Mouse (Mus musculus) CH12.LX (cell line): ENCODE data around the gene Kmt5b. TPM values are rescaled to one million over a fixed set of nuclear protein-coding genes. Genes with fewer than 3 reads are reported as not detected.

ENCODE experiments used
- DNase-seq: peaks from one replicate; pipeline ENCODE4 v3.0.0-alpha.2; 2013; ENCODE audit errors: extremely low read depth
- H3K27ac ChIP-seq: 2 replicates; pipeline ENCODE4 v1.5.1; 2012; ENCODE audit warnings: low read depth, mild to moderate bottlenecking, control low read depth, moderate library complexity; ENCODE audit not compliant: insufficient read depth
- H3K27me3 ChIP-seq: replicated peaks from 2 replicates; pipeline ENCODE3; 2012; ENCODE audit warnings: inconsistent platforms
- H3K36me3 ChIP-seq, 2 experiments: replicated peaks in 1 of 2; 2 replicates each; pipeline versions ENCODE3 to v1.6.1; 2012; ENCODE audit warnings: inconsistent platforms in 1 of 2, low read length in 1 of 2, mild to moderate bottlenecking in 1 of 2, mixed read lengths in 1 of 2, moderate library complexity in 1 of 2; ENCODE audit not compliant: control insufficient read depth in 1 of 2, insufficient read depth in 1 of 2
- H3K4me1 ChIP-seq, 2 experiments: 2 replicates each; pipeline ENCODE4 v1.6.1; 2012; ENCODE audit warnings: inconsistent platforms in 1 of 2, moderate library complexity in 1 of 2; ENCODE audit not compliant: insufficient read depth in 2 of 2, control insufficient read depth in 1 of 2
- H3K4me2 ChIP-seq: 2 replicates; pipeline ENCODE4 v1.6.1; 2012; ENCODE audit warnings: low read depth, mild to moderate bottlenecking, control low read depth; ENCODE audit not compliant: poor library complexity, insufficient read depth, severe bottlenecking
- H3K4me3 ChIP-seq, 3 experiments: fragments of 150-350 bp in 1 of 3; sonication (generic) in 1 of 3; replicated peaks in 1 of 3; 2 replicates each; pipeline versions ENCODE3 to v1.5.1; 2011 to 2012; ENCODE audit warnings: low read depth in 2 of 3, low read length in 2 of 3, mild to moderate bottlenecking in 2 of 3, moderate library complexity in 2 of 3, control low read depth in 1 of 3, improper control_type of control experiment in 1 of 3, inconsistent platforms in 1 of 3, mixed read lengths in 1 of 3; ENCODE audit not compliant: poor library complexity in 1 of 3
- H3K79me2 ChIP-seq: replicated peaks from 2 replicates; pipeline ENCODE4 v1.6.1; 2012; ENCODE audit warnings: mild to moderate bottlenecking, moderate library complexity; ENCODE audit not compliant: control insufficient read depth, poor library complexity, insufficient read depth, severe bottlenecking; ENCODE audit errors: extremely low read depth
- H3K9ac ChIP-seq: 2 replicates; pipeline ENCODE4 v1.6.1; 2012; ENCODE audit warnings: low read depth, mild to moderate bottlenecking, control low read depth, moderate library complexity; ENCODE audit not compliant: insufficient read depth
- H3K9me3 ChIP-seq: replicated peaks from 2 replicates; pipeline ENCODE3; 2012; ENCODE audit warnings: low read length, inconsistent platforms, mixed read lengths
- BHLHE40 ChIP-seq: IDR thresholded peaks from 2 replicates; pipeline ENCODE4 v1.6.1; 2011; ENCODE audit warnings: mild to moderate bottlenecking, low read depth, low read length, improper control_type of control experiment
- CHD1 ChIP-seq: IDR thresholded peaks from 2 replicates; pipeline ENCODE4 v1.6.1; 2012; ENCODE audit warnings: low read depth, low read length, improper control_type of control experiment, inconsistent platforms
- CTCF ChIP-seq, 2 experiments: IDR thresholded peaks in 1 of 2; conservative IDR thresholded peaks in 1 of 2; 2 replicates each; pipeline ENCODE4 v1.5.1; 2011 to 2012; ENCODE audit warnings: low read depth in 2 of 2, low read length in 2 of 2, improper control_type of control experiment in 1 of 2, inconsistent platforms in 1 of 2, mild to moderate bottlenecking in 1 of 2, moderate library complexity in 1 of 2
- ELF1 ChIP-seq: IDR thresholded peaks from 2 replicates; pipeline ENCODE4 v1.6.1; 2014; ENCODE audit warnings: low read depth, mild to moderate bottlenecking, inconsistent platforms, low read length, improper control_type of control experiment
- EP300 ChIP-seq: IDR thresholded peaks from 2 replicates; pipeline ENCODE4 v1.6.1; 2011; ENCODE audit warnings: low read length, improper control_type of control experiment
- ETS1 ChIP-seq: conservative IDR thresholded peaks from 2 replicates; pipeline ENCODE4 v1.6.1; 2012; ENCODE audit warnings: low read depth, mild to moderate bottlenecking, inconsistent platforms, low read length, improper control_type of control experiment, moderate library complexity
- GABPA ChIP-seq: IDR thresholded peaks from 2 replicates; pipeline ENCODE4 v1.6.1; 2012; ENCODE audit warnings: low read depth, low read length, improper control_type of control experiment, inconsistent platforms; ENCODE audit not compliant: insufficient replicate concordance
- JUND ChIP-seq: conservative IDR thresholded peaks from 2 replicates; pipeline ENCODE4 v1.6.1; 2011; ENCODE audit warnings: low read depth, low read length, improper control_type of control experiment
- KAT2A ChIP-seq: IDR thresholded peaks from 2 replicates; pipeline ENCODE4 v1.6.1; 2012; ENCODE audit warnings: low read length, improper control_type of control experiment, inconsistent platforms; ENCODE audit not compliant: insufficient replicate concordance
- MAFK ChIP-seq: IDR thresholded peaks from 2 replicates; pipeline ENCODE4 v1.6.1; 2011; ENCODE audit warnings: low read length, improper control_type of control experiment; ENCODE audit not compliant: insufficient replicate concordance
- MAX ChIP-seq: IDR thresholded peaks from 2 replicates; pipeline ENCODE4 v1.6.1; 2011; ENCODE audit warnings: low read length, improper control_type of control experiment
- MAZ ChIP-seq: IDR thresholded peaks from 2 replicates; pipeline ENCODE4 v1.6.1; 2012; ENCODE audit warnings: low read depth, mild to moderate bottlenecking, inconsistent platforms, low read length, improper control_type of control experiment, moderate library complexity
- MXI1 ChIP-seq: IDR thresholded peaks from 2 replicates; pipeline ENCODE4 v1.6.1; 2011; ENCODE audit warnings: mild to moderate bottlenecking, low read depth, low read length, improper control_type of control experiment
- MYC ChIP-seq: IDR thresholded peaks from 2 replicates; pipeline ENCODE4 v1.6.1; 2011; ENCODE audit warnings: low read depth, mild to moderate bottlenecking, improper control_type of control experiment, low read length
- PAX5 ChIP-seq: IDR thresholded peaks from 2 replicates; pipeline ENCODE4 v1.6.1; 2012; ENCODE audit warnings: low read length, inconsistent platforms, mixed read lengths
- RAD21 ChIP-seq: IDR thresholded peaks from 2 replicates; pipeline ENCODE4 v1.6.1; 2011; ENCODE audit warnings: low read depth, mild to moderate bottlenecking, low read length, improper control_type of control experiment, moderate library complexity
- RCOR1 ChIP-seq: conservative IDR thresholded peaks from 2 replicates; pipeline ENCODE4 v1.6.1; 2012; ENCODE audit warnings: low read depth, mild to moderate bottlenecking, inconsistent platforms, low read length, improper control_type of control experiment
- SMC3 ChIP-seq: IDR thresholded peaks from 2 replicates; pipeline ENCODE4 v1.6.1; 2011; ENCODE audit warnings: low read depth, low read length, improper control_type of control experiment
- TBP ChIP-seq: conservative IDR thresholded peaks from 2 replicates; pipeline ENCODE4 v1.6.1; 2011; ENCODE audit warnings: low read depth, low read length, improper control_type of control experiment
- TCF12 ChIP-seq: IDR thresholded peaks from 2 replicates; pipeline ENCODE4 v1.6.1; 2014; ENCODE audit warnings: low read depth, mild to moderate bottlenecking, inconsistent platforms, low read length, improper control_type of control experiment
- UBTF ChIP-seq: IDR thresholded peaks from 2 replicates; pipeline ENCODE4 v1.6.1; 2012; ENCODE audit warnings: low read depth, mild to moderate bottlenecking, inconsistent platforms, low read length, improper control_type of control experiment, moderate library complexity
- USF1 ChIP-seq: IDR thresholded peaks from 2 replicates; pipeline ENCODE4 v1.6.1; 2014; ENCODE audit warnings: low read depth, mild to moderate bottlenecking, inconsistent platforms, low read length, improper control_type of control experiment
- ZC3H11A ChIP-seq: IDR thresholded peaks from 2 replicates; pipeline ENCODE4 v1.6.1; 2012; ENCODE audit warnings: low read depth, mild to moderate bottlenecking, inconsistent platforms, low read length, improper control_type of control experiment
- ZNF384 ChIP-seq: IDR thresholded peaks from 2 replicates; pipeline ENCODE4 v1.6.1; 2012; ENCODE audit warnings: low read depth, low read length, improper control_type of control experiment, inconsistent platforms
- dilution Hi-C: fragments of 300-500 bp; cut with MboI; formaldehyde crosslinking; loops from 2 replicates; pipeline ENCODE4 v1.14.3; 2020; ENCODE audit warnings: low sequenced_read_pairs; ENCODE audit not compliant: extremely low pct_unique_long_range_greater_than_20kb, extremely low pct_ligation_motif_present
- in situ Hi-C: fragments of 300-500 bp; cut with MboI; formaldehyde crosslinking; loops from 3 replicates; pipeline ENCODE4 v1.14.3; 2019; ENCODE audit warnings: low sequenced_read_pairs, low pct_ligation_motif_present, low pct_unique_long_range_greater_than_20kb, mixed read lengths
- polyA plus RNA-seq: library from polyadenylated mRNA; unstranded; fragments of >175 nt; gene quantifications from 2 replicates; pipeline ENCODE4 v1.2.1, GENCODE M21; 2012; ENCODE audit warnings: low read depth; ENCODE audit not compliant: insufficient read length
- total RNA-seq, 2 experiments: library from RNA; depleted of rRNA; stranded (reverse); fragments of 300-350 nt in 1 of 2; fragments of >200 nt in 1 of 2; gene quantifications; 2 replicates each; pipeline ENCODE4 v1.2.3; 2012 to 2014

Kmt5b gene
- total and polyA plus RNA-seq, 3 experiments: 10.9 to 16.6 (median 13.9) TPM

DNA sequence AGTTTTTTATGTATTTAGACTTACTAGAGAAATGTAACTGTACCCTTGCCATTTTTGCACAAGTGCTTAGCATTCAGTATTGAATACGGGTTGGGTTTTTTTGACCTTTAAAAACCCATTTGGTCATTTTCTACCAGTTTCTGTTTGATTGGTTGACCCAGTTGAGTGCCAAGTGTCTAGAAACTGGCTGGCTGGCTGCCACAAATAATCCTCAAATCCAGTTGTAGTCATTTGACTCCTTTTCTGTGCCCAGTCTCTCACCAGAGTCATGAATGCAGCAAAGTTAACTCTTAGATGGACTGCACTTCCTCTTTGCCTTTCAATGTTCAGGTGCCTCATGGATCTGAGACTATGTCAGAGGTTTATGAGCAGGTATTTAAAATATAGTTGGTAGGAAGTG, 86.7 kb downstream of the Kmt5b start:
- H3K9me3 ChIP-seq: no peaks in the 10 kb centered on the region
- TF ChIP-seq RAD21 (no peak), RCOR1 (no peak), CHD1 (no peak), MAZ (no peak), USF1 (no peak), CTCF (conservative IDR thresholded peaks at IDR 0.05 in 1 of 2, IDR thresholded peaks at IDR 0.05 in 1 of 2; ENCODE audit: low read depth in 2 of 2, low read length in 2 of 2) (no peak), MAX (no peak), MAFK (no peak), MYC (no peak), ELF1 (no peak), JUND (no peak), ETS1 (no peak), TBP (no peak), ZNF384 (no peak)
- peak overlapping the region; percentile 23; the same call in 1 of the 2 replicates for H3K4me2 ChIP-seq
- H3K36me3 ChIP-seq: no peaks in the 10 kb centered on the region
- peaks cover 16% of the 10 kb centered on the region for H3K79me2 ChIP-seq
- in situ Hi-C loops (no loop called here), dilution Hi-C loops (no loop called here)
- no peak for DNase-seq
- H3K4me1 ChIP-seq: peaks cover 12 to 30% of the 10 kb centered on the region in 2 experiments
- no peak overlapping the region for H3K9ac ChIP-seq
- H3K27me3 ChIP-seq: no peaks in the 10 kb centered on the region
- no peak overlapping the region for H3K4me3 ChIP-seq
- H3K27ac ChIP-seq: no peak overlapping the region

DNA sequence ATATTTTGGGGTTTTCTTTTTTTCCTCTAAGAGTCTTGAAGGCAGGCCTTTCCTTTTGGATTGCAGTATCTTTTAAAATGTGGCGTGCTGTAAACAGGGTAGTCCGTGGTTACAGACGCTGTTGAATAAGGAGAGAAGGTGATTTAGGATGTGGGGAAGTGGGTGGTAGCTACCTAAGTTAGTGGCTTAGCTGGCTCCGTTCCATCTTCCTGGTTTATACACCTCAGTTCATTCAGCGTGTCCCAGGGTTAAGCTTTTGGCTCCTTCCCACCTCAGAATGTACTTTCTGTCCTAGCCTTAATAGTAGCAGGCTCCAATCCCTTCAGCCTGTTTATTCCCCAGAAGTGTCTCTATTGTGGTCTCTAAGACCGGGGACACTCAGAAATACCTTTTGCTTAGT, 87.9 kb downstream of the Kmt5b start:
- in situ Hi-C loops (no loop called here), dilution Hi-C loops (no loop called here)
- TF ChIP-seq BHLHE40: no peak
- no peak for TF ChIP-seq GABPA
- no peak for TF ChIP-seq JUND
- no peak for TF ChIP-seq ZNF384
- TF ChIP-seq TCF12: no peak
- TF ChIP-seq KAT2A: no peak
- no peak for TF ChIP-seq EP300
- no peak for TF ChIP-seq ZC3H11A
- TF ChIP-seq UBTF: no peak
- no peak for TF ChIP-seq USF1
- no peak for TF ChIP-seq RAD21
- no peak for TF ChIP-seq MAZ
- no peak for TF ChIP-seq MAX
- TF ChIP-seq SMC3: no peak
- TF ChIP-seq PAX5: no peak
- TF ChIP-seq MXI1: no peak
- no peak for DNase-seq
- Histone ChIP-seq H3K79me2 (peaks cover 18% of the 10 kb centered on the region), H3K4me1 (peaks cover 12 to 30% of the 10 kb centered on the region in 2 experiments), H3K4me3 (no peak overlapping the region), H3K27ac (no peak overlapping the region), H3K9ac (no peak overlapping the region), H3K27me3 (no peaks in the 10 kb centered on the region), H3K4me2 (peak overlapping the region; percentile 22), H3K9me3 (no peaks in the 10 kb centered on the region), H3K36me3 (no peaks in the 10 kb centered on the region)
